Mouse (Mus musculus): ENCODE results near the gene Mrps16. TPM values are rescaled to one million over a fixed set of nuclear protein-coding genes. Genes with fewer than 3 reads are reported as not detected.

Gene Mrps16
- total and polyA plus RNA-seq, 2 experiments from 2014 or later, result 26.2 to 59.9 TPM

DNA sequence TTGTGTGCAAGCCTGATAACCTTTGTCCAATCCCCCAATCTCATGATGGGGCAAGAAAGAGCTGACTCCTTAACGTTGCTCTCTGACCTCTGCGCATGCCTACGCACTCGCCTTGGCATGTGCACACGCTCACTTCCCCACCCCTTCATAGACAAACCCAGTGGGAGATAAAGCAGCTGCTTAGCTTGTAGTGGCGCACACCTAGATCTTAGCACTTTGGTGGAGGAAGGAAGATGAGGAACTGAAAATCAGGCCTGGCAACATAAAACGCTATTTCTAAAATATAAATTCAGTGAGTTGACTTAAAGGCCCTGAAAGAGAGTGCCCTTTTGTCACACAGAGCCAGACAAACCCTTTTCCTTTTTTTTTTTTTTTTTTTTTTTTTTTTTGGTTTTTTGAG is 22.6 kb downstream of the Mrps16 start:
- Histone ChIP-seq H3K9ac (no peak overlapping the region), H3K9me3 (ENCODE audit: low read length) (no peaks in the 10 kb centered on the region), H3K27me3 (ENCODE audit: insufficient read depth, low read length) (no peaks in the 10 kb centered on the region), H3K4me2 (ENCODE audit: low read depth) (no peak overlapping the region), H3K36me3 (ENCODE audit: insufficient read depth) (peaks cover 46% of the 10 kb centered on the region), H3K4me1 (ENCODE audit: insufficient read depth) (no peaks in the 10 kb centered on the region), H3K4me3 (ENCODE audit: low read depth, low read length) (no peak overlapping the region), H3K27ac (ENCODE audit: low read depth, low read length) (no peak overlapping the region)
- 89% methylated on average over 7 of the region's 7 CpGs for WGBS
- no peak for TF ChIP-seq CTCF (IDR thresholded peaks at IDR 0.05; ENCODE audit: low read depth)
- DNase-seq, result no peak
- no peak for ATAC-seq

GRCm38 (mm10) chr14:20368271-20368670 is 25.2 kb downstream of the Mrps16 start:
- no peak for TF ChIP-seq CTCF (IDR thresholded peaks at IDR 0.05; ENCODE audit: low read depth)
- Histone ChIP-seq H3K4me1 (ENCODE audit: insufficient read depth) (no peaks in the 10 kb centered on the region), H3K4me3 (ENCODE audit: low read depth, low read length) (no peak overlapping the region), H3K9ac (no peak overlapping the region), H3K4me2 (ENCODE audit: low read depth) (no peak overlapping the region), H3K9me3 (ENCODE audit: low read length) (no peaks in the 10 kb centered on the region), H3K27ac (ENCODE audit: low read depth, low read length) (no peak overlapping the region), H3K36me3 (ENCODE audit: insufficient read depth) (peaks cover 55% of the 10 kb centered on the region), H3K27me3 (ENCODE audit: insufficient read depth, low read length) (no peaks in the 10 kb centered on the region)
- WGBS, result 93% methylated on average over 3 of the region's 3 CpGs
- no peak for ATAC-seq
- DNase-seq, result no peak

DNA sequence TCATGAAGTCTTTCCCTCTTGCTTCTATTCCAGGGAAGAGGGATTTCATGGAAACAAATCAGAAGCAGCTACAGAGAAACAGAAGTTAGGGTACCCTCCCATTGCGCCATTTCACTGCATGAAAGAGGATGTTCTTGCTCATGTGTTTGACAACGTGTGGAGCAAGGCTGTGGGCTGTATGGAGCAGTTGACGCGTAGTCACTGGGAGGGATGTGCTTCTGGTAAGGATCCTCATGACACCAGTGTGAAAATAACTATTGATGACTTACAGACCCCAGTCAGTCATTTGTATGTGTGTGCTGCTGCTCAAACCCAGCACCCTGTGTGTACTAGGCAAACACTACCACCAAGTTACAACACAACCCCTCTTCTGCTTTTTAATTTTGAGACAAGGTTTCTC is 30.2 kb downstream of the Mrps16 start:
- Histone ChIP-seq H3K4me1 (ENCODE audit: insufficient read depth) (no peaks in the 10 kb centered on the region), H3K27ac (ENCODE audit: low read depth, low read length) (no peak overlapping the region), H3K9ac (no peak overlapping the region), H3K9me3 (ENCODE audit: low read length) (no peaks in the 10 kb centered on the region), H3K36me3 (ENCODE audit: insufficient read depth) (peaks cover 82% of the 10 kb centered on the region), H3K27me3 (ENCODE audit: insufficient read depth, low read length) (no peaks in the 10 kb centered on the region), H3K4me2 (ENCODE audit: low read depth) (no peak overlapping the region), H3K4me3 (ENCODE audit: low read depth, low read length) (no peak overlapping the region)
- ATAC-seq (no peak), DNase-seq (no peak)
- no peak for TF ChIP-seq CTCF (IDR thresholded peaks at IDR 0.05; ENCODE audit: low read depth)
- 93% methylated on average over 4 of the region's 4 CpGs for WGBS

DNA sequence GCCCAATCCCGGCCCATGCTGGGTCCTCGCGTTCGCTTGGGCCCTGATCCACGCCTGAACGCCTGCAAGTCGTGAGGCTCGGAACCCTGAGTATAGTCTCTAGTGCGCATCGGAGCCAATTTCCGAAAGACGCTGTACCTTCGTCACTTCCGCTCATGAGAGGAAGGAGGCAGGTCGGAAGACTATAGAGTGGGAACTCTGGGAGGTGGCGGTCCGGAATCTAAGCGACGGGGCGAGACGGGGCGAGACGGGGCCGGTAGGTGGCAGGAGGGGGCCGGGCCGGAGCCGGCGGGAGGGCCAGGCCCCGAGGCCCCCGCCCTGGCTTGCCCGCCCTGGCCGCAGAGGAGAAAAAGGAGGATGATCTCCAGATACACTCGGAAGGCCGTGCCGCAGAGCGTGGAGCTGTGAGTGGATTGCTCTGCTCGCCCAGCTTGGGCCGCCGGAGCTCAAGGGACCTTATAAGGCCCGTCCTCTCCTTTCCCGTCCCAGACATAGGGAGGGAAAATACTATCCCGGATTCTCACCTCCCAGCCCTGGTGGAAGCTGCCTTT is 45.4 kb downstream of the Mrps16 start, which contains the start of the genes Ecd and Fam149b:
Ecd (minus strand) TSS at position 131 of the 551 bp plus-strand sequence.
Fam149b (plus strand) TSS at position 172 of the 551 bp plus-strand sequence.
- H3K27me3 ChIP-seq (ENCODE audit: insufficient read depth, low read length), result no peaks in the 10 kb centered on the region
- peaks cover 16% of the 10 kb centered on the region for H3K4me1 ChIP-seq (ENCODE audit: insufficient read depth)
- WGBS, result under 1% methylated on average over 42 of the region's 42 CpGs
- H3K4me2 ChIP-seq (ENCODE audit: low read depth), result peak within 1 kb of the TSS; percentile 74
- H3K9ac ChIP-seq, result peak within 1 kb of the TSS; percentile 99
- H3K9me3 ChIP-seq (ENCODE audit: low read length), result no peaks in the 10 kb centered on the region
- H3K4me3 ChIP-seq (ENCODE audit: low read depth, low read length), result peak within 1 kb of the TSS; percentile 95
- peaks cover 13% of the 10 kb centered on the region for H3K36me3 ChIP-seq (ENCODE audit: insufficient read depth)
- TF ChIP-seq CTCF (IDR thresholded peaks at IDR 0.05; ENCODE audit: low read depth), result peak; percentile 50
- DNase-seq, result peak; percentile 98
- ATAC-seq, result peak; percentile 99
- H3K27ac ChIP-seq (ENCODE audit: low read depth, low read length), result peak within 1 kb of the TSS; percentile 90

DNA sequence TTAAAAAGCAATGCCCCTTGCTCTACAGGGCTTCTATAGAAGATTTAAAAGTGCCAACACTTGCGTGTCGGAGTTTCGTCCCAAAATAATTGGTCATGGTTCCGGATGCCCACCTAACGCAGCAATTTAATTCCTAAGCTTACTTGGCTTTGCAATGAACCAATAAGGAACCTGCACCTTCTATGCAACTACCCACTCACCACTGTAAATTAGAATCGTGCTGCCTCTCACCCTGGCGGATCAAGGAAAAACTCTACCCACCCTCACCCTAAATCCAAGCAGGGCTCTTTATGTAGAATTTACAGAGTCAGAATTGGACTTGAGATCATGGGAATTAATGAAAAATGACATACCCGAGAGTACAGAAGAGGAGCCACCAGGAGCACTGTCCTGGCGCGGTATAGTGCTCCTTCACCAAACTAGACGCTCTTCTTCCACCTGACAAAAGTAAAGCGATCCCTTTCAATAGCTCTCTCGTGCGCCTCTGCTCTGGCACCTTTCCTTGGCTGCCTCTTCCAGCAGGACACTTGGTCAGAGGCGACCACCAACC is 45.9 kb downstream of the Mrps16 start:
- ATAC-seq (peak; percentile 59), DNase-seq (no peak)
- Histone ChIP-seq H3K9ac (peak overlapping the region; percentile 99), H3K36me3 (ENCODE audit: insufficient read depth) (peaks cover 13% of the 10 kb centered on the region), H3K4me1 (ENCODE audit: insufficient read depth) (peaks cover 16% of the 10 kb centered on the region), H3K4me2 (ENCODE audit: low read depth) (peak overlapping the region; percentile 74), H3K4me3 (ENCODE audit: low read depth, low read length) (peak overlapping the region; percentile 95), H3K27ac (ENCODE audit: low read depth, low read length) (peak overlapping the region; percentile 90), H3K27me3 (ENCODE audit: insufficient read depth, low read length) (no peaks in the 10 kb centered on the region), H3K9me3 (ENCODE audit: low read length) (no peaks in the 10 kb centered on the region)
- whole genome bisulfite sequencing, result 3% methylated on average over 15 of the region's 15 CpGs
- no peak for TF ChIP-seq CTCF (IDR thresholded peaks at IDR 0.05; ENCODE audit: low read depth)

- Histone ChIP-seq H3K9me3 (ENCODE audit: low read length) (no peaks in the 10 kb centered on the region), H3K4me3 (ENCODE audit: low read depth, low read length) (no peak overlapping the region), H3K27me3 (ENCODE audit: insufficient read depth, low read length) (no peaks in the 10 kb centered on the region), H3K4me1 (ENCODE audit: insufficient read depth) (peaks cover 16% of the 10 kb centered on the region), H3K4me2 (ENCODE audit: low read depth) (no peak overlapping the region), H3K36me3 (ENCODE audit: insufficient read depth) (peaks cover 10% of the 10 kb centered on the region), H3K27ac (ENCODE audit: low read depth, low read length) (no peak overlapping the region), H3K9ac (no peak overlapping the region)
- 83% methylated on average over 9 of the region's 9 CpGs for WGBS
- no peak for ATAC-seq
- DNase-seq, result no peak
- no peak for TF ChIP-seq CTCF (IDR thresholded peaks at IDR 0.05; ENCODE audit: low read depth)
Observed at GRCm38 (mm10) chr14:20345885-20346284, 47.5 kb downstream of the Mrps16 start.

- TF ChIP-seq CTCF (IDR thresholded peaks at IDR 0.05; ENCODE audit: low read depth), result no peak
- 0 out of 2 replicates have a peak, but pooled peaks cover under 1% of the 10 kb centered on the region for H3K4me1 ChIP-seq (ENCODE audit: insufficient read depth)
- no peak overlapping the region for H3K9ac ChIP-seq
- no peaks in the 10 kb centered on the region for H3K27me3 ChIP-seq (ENCODE audit: insufficient read depth, low read length)
- H3K4me3 ChIP-seq (ENCODE audit: low read depth, low read length), result no peak overlapping the region
- H3K36me3 ChIP-seq (ENCODE audit: insufficient read depth), result peaks cover 31% of the 10 kb centered on the region
- H3K4me2 ChIP-seq (ENCODE audit: low read depth), result no peak overlapping the region
- H3K27ac ChIP-seq (ENCODE audit: low read depth, low read length), result no peak overlapping the region
- H3K9me3 ChIP-seq (ENCODE audit: low read length), result no peaks in the 10 kb centered on the region
- WGBS, result 88% methylated on average over 7 of the region's 7 CpGs
- no peak for DNase-seq
- no peak for ATAC-seq
Observed at GRCm38 (mm10) chr14:20340866-20341265, 52.6 kb downstream of the Mrps16 start.
